Mouse (Mus musculus) limb, embryonic 14.5 days (tissue): Measurements from ENCODE around the gene 9630041A04Rik. TPM values are rescaled to one million over a fixed set of nuclear protein-coding genes. Genes with fewer than 3 reads are reported as not detected.

Experiments
- ATAC-seq: fragments of 200-750 bp; cut with Nextera tagmentation; 2 replicates; pipeline ENCODE4 v1.8.0; 2017; ENCODE audit warnings: low read depth, moderate number of reproducible peaks, moderate TSS enrichment; ENCODE audit not compliant: low FRiP score
- DNase-seq: peaks from one replicate; pipeline ENCODE4 v3.0.0-alpha.2; 2015; ENCODE audit warnings: low spot score
- H3K27ac ChIP-seq: fragments of 300-500 bp; sonication (generic); replicated peaks from 2 replicates; pipeline ENCODE4 v1.5.1; 2014; ENCODE audit warnings: low read depth, mild to moderate bottlenecking, low read length, moderate library complexity, mixed read lengths
- H3K27me3 ChIP-seq: fragments of 300-500 bp; sonication (generic); 2 replicates; pipeline ENCODE4 v1.6.1; 2014; ENCODE audit warnings: low read length, mixed read lengths; ENCODE audit not compliant: control insufficient read depth, insufficient read depth
- H3K36me3 ChIP-seq: fragments of 300-500 bp; sonication (generic); 2 replicates; pipeline ENCODE4 v1.6.1; 2014; ENCODE audit warnings: mild to moderate bottlenecking, low read length, moderate library complexity, mixed read lengths; ENCODE audit not compliant: control insufficient read depth, insufficient read depth
- H3K4me1 ChIP-seq: fragments of 300-500 bp; sonication (generic); 2 replicates; pipeline ENCODE4 v1.6.1; 2014; ENCODE audit warnings: antibody characterized with exemption, low read length, mixed read lengths; ENCODE audit not compliant: control insufficient read depth, insufficient read depth
- H3K4me2 ChIP-seq: fragments of 300-500 bp; sonication (generic); replicated peaks from 2 replicates; pipeline ENCODE4 v1.6.1; 2014; ENCODE audit warnings: low read depth, mild to moderate bottlenecking, low read length, moderate library complexity; ENCODE audit not compliant: severe bottlenecking
- H3K4me3 ChIP-seq: fragments of 300-500 bp; sonication (generic); replicated peaks from 2 replicates; pipeline ENCODE4 v1.5.1; 2014; ENCODE audit warnings: low read length
- H3K9ac ChIP-seq: fragments of 300-500 bp; sonication (generic); 2 replicates; pipeline ENCODE4 v1.6.1; 2014; ENCODE audit warnings: mild to moderate bottlenecking, low read depth, low read length, moderate library complexity; ENCODE audit not compliant: severe bottlenecking
- H3K9me3 ChIP-seq: fragments of 300-500 bp; sonication (generic); 2 replicates; pipeline ENCODE4 v1.6.1; 2016; ENCODE audit warnings: low read length; ENCODE audit not compliant: control insufficient read depth
- POLR2A ChIP-seq: fragments of 200-500 bp; IDR thresholded peaks from 2 replicates; pipeline ENCODE4 v1.8.0; 2012; ENCODE audit warnings: inconsistent platforms, mild to moderate bottlenecking, moderate library complexity, borderline replicate concordance; ENCODE audit not compliant: insufficient read depth, insufficient read length; ENCODE audit errors: extremely low read depth
- WGBS: fragments of 180-500 bp; shearing (Covaris S2); extraction: QIAGEN DNeasy Blood & Tissue Kit; methylation state at CpG from one replicate; pipeline ENCODE4 v1.1.7; 2014; 5-methylcytosine and 5-hydroxymethylcytosine counted together
- polyA plus RNA-seq, 2 experiments: library from polyadenylated mRNA; depleted of rRNA in 1 of 2; stranded (reverse) in 1 of 2; unstranded in 1 of 2; fragments of >200 nt; fragmentation: Nextera tagmentation in 1 of 2; extraction: Ambion mirVana in 1 of 2; gene quantifications; 2 replicates each; pipeline versions ENCODE4 v1.2.1 to v1.2.3; 2012 to 2014

Gene 9630041A04Rik
- polyA plus RNA-seq, 2 experiments: not detected

GRCm38 (mm10) chr9:101976884-101977465 is 115.3 kb downstream of the 9630041A04Rik start:
- no peak for DNase-seq
- no peak for TF ChIP-seq POLR2A
- ATAC-seq: no peak
- 80% methylated on average over 4 of the region's 4 CpGs for WGBS
- no peak overlapping the region for H3K4me3 ChIP-seq
- H3K4me2 ChIP-seq: no peak overlapping the region
- H3K27me3 ChIP-seq: no peaks in the 10 kb centered on the region
- no peaks in the 10 kb centered on the region for H3K4me1 ChIP-seq
- no peak overlapping the region for H3K27ac ChIP-seq
- H3K36me3 ChIP-seq: no peaks in the 10 kb centered on the region
- H3K9me3 ChIP-seq: no peaks in the 10 kb centered on the region
- no peak overlapping the region for H3K9ac ChIP-seq

GRCm38 (mm10) chr9:101981161-101981560 is 119.5 kb downstream of the 9630041A04Rik start:
- H3K4me2 ChIP-seq: no peak overlapping the region

GRCm38 (mm10) chr9:101982378-101982777 is 120.7 kb downstream of the 9630041A04Rik start:
- WGBS: 49% methylated on average over 7 of the region's 7 CpGs
- DNase-seq (no peak), ATAC-seq (no peak)
- no peak overlapping the region for H3K4me2 ChIP-seq
- H3K4me3 ChIP-seq: no peak overlapping the region
- TF ChIP-seq POLR2A: no peak
- H3K36me3 ChIP-seq: no peaks in the 10 kb centered on the region
- no peaks in the 10 kb centered on the region for H3K27me3 ChIP-seq
- H3K27ac ChIP-seq: no peak overlapping the region
- no peaks in the 10 kb centered on the region for H3K4me1 ChIP-seq
- no peak overlapping the region for H3K9ac ChIP-seq
- H3K9me3 ChIP-seq: no peaks in the 10 kb centered on the region

More at GRCm38 (mm10) chr9:101981161-101981560, 119.5 kb downstream of the 9630041A04Rik start:
- H3K4me1 ChIP-seq: no peaks in the 10 kb centered on the region
- no peak overlapping the region for H3K9ac ChIP-seq
- no peaks in the 10 kb centered on the region for H3K9me3 ChIP-seq
- 72% methylated on average over 2 of the region's 2 CpGs for WGBS
- no peak for TF ChIP-seq POLR2A
- DNase-seq (no peak), ATAC-seq (no peak)
- H3K27ac ChIP-seq: no peak overlapping the region
- H3K27me3 ChIP-seq: no peaks in the 10 kb centered on the region
- no peaks in the 10 kb centered on the region for H3K36me3 ChIP-seq
- no peak overlapping the region for H3K4me3 ChIP-seq

- H3K9me3 ChIP-seq: no peaks in the 10 kb centered on the region
- H3K36me3 ChIP-seq: no peaks in the 10 kb centered on the region
- H3K27ac ChIP-seq: no peak overlapping the region
- no peak for ATAC-seq
- H3K9ac ChIP-seq: no peak overlapping the region
- H3K4me3 ChIP-seq: no peak overlapping the region
- no peak overlapping the region for H3K4me2 ChIP-seq
- no peak for TF ChIP-seq POLR2A
- 72% methylated on average over 2 of the region's 2 CpGs for WGBS
- no peaks in the 10 kb centered on the region for H3K27me3 ChIP-seq
- no peaks in the 10 kb centered on the region for H3K4me1 ChIP-seq
- DNase-seq: no peak
Observed at GRCm38 (mm10) chr9:101986910-101987309, 125.3 kb downstream of the 9630041A04Rik start.

GRCm38 (mm10) chr9:101990032-101990431 is 128.4 kb downstream of the 9630041A04Rik start:
- no peak overlapping the region for H3K27ac ChIP-seq
- H3K9ac ChIP-seq: no peak overlapping the region
- no peaks in the 10 kb centered on the region for H3K27me3 ChIP-seq
- no peak overlapping the region for H3K4me2 ChIP-seq
- no peaks in the 10 kb centered on the region for H3K9me3 ChIP-seq
- no peak for TF ChIP-seq POLR2A
- H3K4me3 ChIP-seq: no peak overlapping the region
- no peaks in the 10 kb centered on the region for H3K4me1 ChIP-seq
- WGBS: 68% methylated on average over 6 of the region's 6 CpGs
- H3K36me3 ChIP-seq: no peaks in the 10 kb centered on the region
- ATAC-seq (no peak), DNase-seq (no peak)

GRCm38 (mm10) chr9:101990836-101991235 is 129.2 kb downstream of the 9630041A04Rik start:
- WGBS: 69% methylated on average over 12 of the region's 12 CpGs
- H3K4me1 ChIP-seq: no peaks in the 10 kb centered on the region

More at GRCm38 (mm10) chr9:101990836-101991235, 129.2 kb downstream of the 9630041A04Rik start:
- Histone ChIP-seq H3K27me3 (no peaks in the 10 kb centered on the region), H3K4me3 (no peak overlapping the region), H3K4me2 (no peak overlapping the region), H3K9ac (no peak overlapping the region), H3K9me3 (no peaks in the 10 kb centered on the region), H3K27ac (no peak overlapping the region), H3K36me3 (no peaks in the 10 kb centered on the region)
- TF ChIP-seq POLR2A: no peak
- DNase-seq: no peak
- ATAC-seq: no peak
